Mouse (Mus musculus) yolk sac, embryonic 10.5 days (tissue): ENCODE measurements around the gene Tet2.

Source experiments
- DNase-seq: peaks from one replicate; pipeline ENCODE4 v3.0.0-alpha.2; 2017; ENCODE audit warnings: low spot score

Tet2 gene

GRCm38 (mm10) chr3:133436279-133436860 is 108.6 kb downstream of the Tet2 start:
- DNase-seq = no peak

- DNase-seq = no peak
Observed at GRCm38 (mm10) chr3:133435774-133436148, 109.2 kb downstream of the Tet2 start.

GRCm38 (mm10) chr3:133435141-133435773 is 109.7 kb downstream of the Tet2 start:
- no peak for DNase-seq

- DNase-seq = no peak
Observed at GRCm38 (mm10) chr3:133429394-133430173, 115.4 kb downstream of the Tet2 start.

GRCm38 (mm10) chr3:133428003-133428402 is 116.9 kb downstream of the Tet2 start:
- DNase-seq = no peak

GRCm38 (mm10) chr3:133423073-133423472 is 121.9 kb downstream of the Tet2 start:
- DNase-seq = no peak

- DNase-seq = no peak
Observed at GRCm38 (mm10) chr3:133414747-133415146, 130.2 kb downstream of the Tet2 start.
